Mouse (Mus musculus): ENCODE results near the gene Abce1. TPM values are rescaled to one million over a fixed set of nuclear protein-coding genes. Genes with fewer than 3 reads are reported as not detected.

The Abce1 gene
- polyA plus RNA-seq, 3 experiments from 2014 or later = 75.1 to 86.3 (median 85.4) TPM

DNA sequence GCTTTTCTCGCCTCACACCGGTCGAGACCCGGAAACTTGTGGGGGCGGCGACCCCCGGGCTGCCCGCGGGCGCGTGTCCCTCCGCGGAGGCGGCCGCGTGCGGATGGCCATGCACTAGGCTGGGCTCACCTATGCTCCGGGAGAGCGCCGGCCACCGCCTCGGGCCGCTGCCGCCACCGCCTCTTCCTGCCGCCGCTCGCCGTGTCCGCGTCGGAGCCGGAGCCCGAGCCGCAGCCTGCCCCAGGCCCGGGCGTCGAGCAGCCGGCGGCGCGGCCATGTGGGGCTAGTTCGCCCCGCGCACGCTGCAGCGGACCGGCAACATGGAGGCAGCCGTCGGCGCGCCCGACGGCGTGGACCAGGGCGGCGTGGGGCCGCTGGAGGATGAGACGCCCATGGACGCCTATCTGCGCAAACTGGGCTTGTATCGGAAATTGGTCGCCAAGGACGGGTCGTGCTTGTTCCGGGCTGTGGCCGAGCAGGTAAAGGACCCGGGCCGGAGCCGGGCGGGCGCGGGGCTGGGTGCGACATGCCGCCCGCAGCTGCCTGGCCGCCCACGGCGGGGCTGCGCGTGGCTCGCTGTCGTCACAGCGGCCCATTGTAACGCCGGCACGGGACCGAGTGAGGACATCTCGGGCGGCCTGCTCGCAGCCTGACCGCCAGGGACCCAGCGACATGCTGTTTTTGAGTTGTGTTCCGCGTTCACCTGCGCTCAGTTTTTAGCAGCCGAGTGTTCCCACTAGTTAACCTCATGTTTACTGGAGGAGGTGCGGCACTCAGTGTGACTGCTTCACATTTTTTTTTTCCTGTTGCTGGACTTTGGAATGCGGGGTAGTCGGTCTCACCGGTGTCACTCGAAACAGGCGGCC, 71.7 kb downstream of the Abce1 start, which contains the start of gene Otud4:
TSS of gene Otud4 (plus strand) at position 33 of the 866 bp plus-strand sequence.
- peak; percentile 12 for ATAC-seq

DNA sequence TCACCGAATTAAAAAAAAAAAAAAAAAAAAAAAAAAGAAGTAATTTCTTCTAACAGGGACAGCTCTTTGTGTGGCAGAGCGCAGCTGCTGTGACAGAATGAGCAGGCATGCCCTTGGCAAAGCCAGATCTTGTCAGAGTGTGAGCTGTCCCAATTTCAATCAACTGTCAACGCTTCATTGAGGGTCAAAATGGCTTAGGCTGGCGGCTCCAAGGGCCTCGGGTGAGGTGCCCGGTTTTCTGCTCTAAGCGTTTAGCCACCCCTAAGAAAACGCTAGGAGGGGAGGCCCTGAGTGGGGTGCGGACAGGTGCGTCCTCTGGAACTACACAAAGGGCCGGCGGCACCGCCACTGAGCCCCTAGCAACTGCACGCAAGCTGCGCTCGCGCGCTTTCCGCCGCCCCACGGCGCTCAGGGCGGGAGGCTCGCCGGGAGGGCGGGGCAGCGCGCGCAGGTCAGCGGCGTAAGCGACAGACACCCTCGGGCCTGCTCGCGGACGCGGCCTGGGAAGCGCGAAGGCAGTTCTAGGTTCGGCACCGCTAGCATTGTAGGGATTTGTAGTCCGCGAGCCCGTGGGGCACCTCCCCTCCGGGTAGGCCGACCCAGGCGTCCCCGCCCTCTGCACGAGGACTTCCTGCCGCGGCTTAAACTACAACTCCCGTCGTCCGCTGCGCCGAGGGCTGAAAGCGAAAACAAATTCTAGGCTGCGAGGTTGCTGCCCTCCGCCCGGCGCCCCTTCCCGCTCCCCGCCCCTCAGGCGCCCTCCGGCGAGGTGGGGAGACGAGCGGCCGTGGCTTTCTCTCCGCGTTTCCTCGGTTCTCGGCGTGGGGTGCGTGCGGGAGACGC, 72.6 kb downstream of the Abce1 start:
- ATAC-seq = peak; percentile 95

DNA sequence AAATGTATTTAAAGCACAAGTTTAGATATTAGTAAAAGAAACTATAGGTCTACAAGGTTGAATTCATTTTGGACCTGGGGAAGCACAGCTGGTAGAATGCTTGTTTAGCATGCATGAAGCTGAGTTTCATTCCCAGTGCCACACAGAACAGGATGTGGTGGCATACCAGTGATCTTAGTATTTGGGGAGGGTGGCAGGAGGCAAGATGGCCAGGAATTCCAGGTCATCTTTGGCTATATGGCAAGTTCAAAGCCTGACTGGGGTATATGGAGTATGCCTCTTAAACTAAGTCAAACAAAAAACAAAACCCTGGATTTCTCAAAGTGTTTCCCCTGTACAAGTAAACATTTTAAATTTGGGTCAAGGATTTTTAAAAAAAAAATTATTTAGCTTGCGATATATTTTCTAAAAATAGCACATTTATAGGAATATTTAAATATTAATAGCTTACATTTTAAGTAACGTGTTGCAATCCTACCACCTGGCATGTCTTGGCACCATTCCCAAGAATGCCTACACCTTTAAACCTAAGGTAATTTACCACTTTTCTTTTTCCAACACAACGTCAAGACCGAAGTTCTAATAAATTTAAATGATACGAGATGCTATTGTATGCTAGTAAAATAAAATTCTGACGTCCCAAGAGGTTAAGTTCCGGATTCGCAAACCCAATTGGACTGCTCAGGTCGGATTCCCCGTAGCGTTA, 73.4 kb downstream of the Abce1 start:
- ATAC-seq = no peak

DNA sequence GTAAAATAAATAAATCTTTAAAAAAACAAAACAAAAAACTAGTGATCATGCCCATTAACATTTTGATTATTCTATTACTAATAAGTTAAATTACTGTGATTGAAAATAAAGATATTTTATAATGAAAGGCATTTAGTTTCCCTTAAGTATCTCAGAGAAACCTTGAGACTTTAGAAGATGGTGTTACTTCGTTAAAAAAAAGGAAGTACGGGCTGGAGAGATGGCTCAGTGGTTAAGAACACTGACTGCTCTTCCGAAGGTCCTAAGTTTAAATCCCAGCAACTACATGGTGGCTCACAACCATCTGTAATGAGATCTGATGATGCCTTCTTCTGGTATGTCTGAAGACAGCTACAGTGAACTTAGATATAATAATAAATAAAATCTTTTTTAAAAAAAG, 74.3 kb downstream of the Abce1 start:
- ATAC-seq = no peak

DNA sequence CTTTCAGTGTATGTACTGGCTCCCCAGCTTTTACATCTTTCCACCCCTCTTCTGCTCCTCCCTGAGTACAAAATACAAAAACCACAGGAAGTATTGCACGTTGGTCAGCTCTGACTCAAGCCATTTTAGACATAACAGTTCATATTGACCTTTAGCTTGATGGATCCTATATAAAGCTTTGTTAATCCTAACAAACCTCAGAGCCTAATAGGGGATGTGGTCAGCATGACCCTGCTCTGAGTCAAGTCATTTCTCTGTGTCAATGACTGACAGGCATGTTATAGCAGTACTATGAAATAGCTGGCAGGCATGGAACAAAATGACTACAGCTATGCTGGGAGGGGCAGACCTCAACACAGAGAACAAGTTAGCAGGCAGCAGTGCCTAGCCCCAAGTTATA, 75.4 kb downstream of the Abce1 start:
- ATAC-seq = no peak

DNA sequence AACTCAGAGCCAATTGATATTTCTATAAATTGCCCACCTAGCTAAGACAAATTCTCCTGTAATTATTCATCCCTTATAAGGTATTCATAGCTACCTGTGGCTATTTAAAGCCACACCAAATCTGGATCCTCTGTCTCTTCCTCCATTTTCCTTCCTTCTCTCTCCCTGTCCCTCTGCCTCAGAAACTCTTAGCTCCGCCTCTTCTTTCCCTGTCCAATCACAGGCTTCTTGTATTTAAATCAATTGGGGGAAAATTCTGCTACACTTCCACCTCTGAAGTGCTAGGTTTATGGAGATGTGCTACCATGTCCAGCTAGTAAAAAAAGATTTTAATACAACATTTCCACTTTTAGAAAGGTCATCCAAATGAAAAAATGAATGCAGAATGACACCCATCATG, 76.0 kb downstream of the Abce1 start:
- ATAC-seq = no peak

Other genes with a start within 250 kb of the Abce1 start
- 10 to 100 TPM; 14.1 to 18.9 (median 16.0) TPM for gene Otud4, start 72.1 kb downstream of the Abce1 start, polyA plus RNA-seq (2017; shearing (Covaris generic))
- gene Anapc10, start 80 bp upstream of the Abce1 start, polyA plus RNA-seq (2017; shearing (Covaris generic)) = 10 to 100 TPM; 23.2 to 36.1 (median 27.5) TPM